Mouse (Mus musculus): Measurements from ENCODE around the gene Tgfbrap1.
"Not testable (repeated sequence)": the region's sequence is repeated elsewhere in the genome, so short reads cannot be mapped to it uniquely, and the experiment has no call there.

The Tgfbrap1 gene

GRCm38 (mm10) chr1:43110556-43110955, 12.1 kb upstream of the Tgfbrap1 start:
- peak; percentile 56 for DNase-seq

GRCm38 (mm10) chr1:43108729-43109128, 10.3 kb upstream of the Tgfbrap1 start:
- no peak for DNase-seq

GRCm38 (mm10) chr1:43094206-43094605, 4.2 kb downstream of the Tgfbrap1 start:
- no peak for DNase-seq

GRCm38 (mm10) chr1:43092056-43093015, 6.1 kb downstream of the Tgfbrap1 start:
- DNase-seq = peak; percentile 83

- no peak for DNase-seq
Measured at GRCm38 (mm10) chr1:43091306-43092055, 7.0 kb downstream of the Tgfbrap1 start.

GRCm38 (mm10) chr1:43090418-43090817, 8.0 kb downstream of the Tgfbrap1 start:
- DNase-seq = no peak

- no peak for DNase-seq
Measured at GRCm38 (mm10) chr1:43082946-43083345, 15.5 kb downstream of the Tgfbrap1 start.

- no peak for DNase-seq
Measured at GRCm38 (mm10) chr1:43078124-43078523, 20.3 kb downstream of the Tgfbrap1 start.

GRCm38 (mm10) chr1:43074791-43075190, 23.6 kb downstream of the Tgfbrap1 start:
- no peak for DNase-seq

- no peak for DNase-seq
Measured at GRCm38 (mm10) chr1:43072561-43072960, 25.9 kb downstream of the Tgfbrap1 start.

GRCm38 (mm10) chr1:43072028-43072427, 26.4 kb downstream of the Tgfbrap1 start:
- no peak for DNase-seq

- DNase-seq = no peak
Measured at GRCm38 (mm10) chr1:43070726-43071125, 27.7 kb downstream of the Tgfbrap1 start.

GRCm38 (mm10) chr1:43067551-43067950, 30.9 kb downstream of the Tgfbrap1 start:
- DNase-seq = no peak

GRCm38 (mm10) chr1:43066573-43066972, 31.9 kb downstream of the Tgfbrap1 start:
- no peak for DNase-seq

GRCm38 (mm10) chr1:43065615-43066310, 32.7 kb downstream of the Tgfbrap1 start:
- DNase-seq = peak; percentile 73

GRCm38 (mm10) chr1:43051903-43052302, 46.5 kb downstream of the Tgfbrap1 start:
- peak; percentile 19 for DNase-seq

- no peak for DNase-seq
Measured at GRCm38 (mm10) chr1:43047811-43048210, 50.6 kb downstream of the Tgfbrap1 start.

- DNase-seq = no peak
Measured at GRCm38 (mm10) chr1:43046990-43047389, 51.4 kb downstream of the Tgfbrap1 start.

- DNase-seq = peak; percentile 10
Measured at GRCm38 (mm10) chr1:43045204-43045982, 53.0 kb downstream of the Tgfbrap1 start.

GRCm38 (mm10) chr1:43042271-43042670, 56.2 kb downstream of the Tgfbrap1 start:
- DNase-seq = no peak

GRCm38 (mm10) chr1:43036014-43036413, 62.4 kb downstream of the Tgfbrap1 start:
- DNase-seq = no peak

- not testable (repeated sequence) for DNase-seq
Measured at GRCm38 (mm10) chr1:43015153-43015685, 83.2 kb downstream of the Tgfbrap1 start.

Data from kidney, postnatal 14 days (tissue).